Comparison of ENCODE assay signal across 17 mouse cellular contexts in genomic region chr13:83537163-83537562, GRCm38 (mm10). TPM values are rescaled to one million over a fixed set of nuclear protein-coding genes. Genes with fewer than 3 reads are reported as not detected.
DNase-seq lines count a peak whose midpoint lies in the region; ATAC-seq and TF ChIP-seq lines count a peak whose summit lies in the region.
"Had no signal": no experiment of that assay in that cellular context is flagged by ENCODE, and none has a peak within 500 bp of the region (broad histone marks: within the 10 kb centered on the region; RNA-seq: fewer than 3 reads in every experiment).

No protein-coding gene starts in this region.

- no peaks in the 10 kb centered on the region for H3K9me3 ChIP-seq in forebrain, postnatal 0 days (ENCODE audit: low read length)
- H3K9me3 ChIP-seq in midbrain, embryonic 16.5 days (replicated peaks; ENCODE audit: control insufficient read depth, low read length, poor library complexity, severe bottlenecking) = no peaks in the 10 kb centered on the region
- H3K9me3 ChIP-seq: heart, embryonic 15.5 days; midbrain, embryonic 10.5 days; stomach, embryonic 15.5 days had no signal

- no peaks in the 10 kb centered on the region for H3K36me3 ChIP-seq in forebrain, postnatal 0 days (ENCODE audit: insufficient read depth)
- no peaks in the 10 kb centered on the region for H3K36me3 ChIP-seq in midbrain, embryonic 16.5 days (ENCODE audit: control insufficient read depth, insufficient read depth, low read length)
- H3K36me3 ChIP-seq: heart, embryonic 15.5 days; midbrain, embryonic 10.5 days; stomach, embryonic 15.5 days had no signal

- peak; percentile 48; the same call in 1 of the 2 replicates for ATAC-seq in forebrain, postnatal 0 days
- no peak for ATAC-seq in midbrain, embryonic 16.5 days
- ATAC-seq: CD4-positive, CD25-positive, alpha-beta regulatory T cell, adult 4 months; inflammation-experienced regulatory T-cells, adult 6 months; lung, postnatal 0 days; Patski had no signal

- H3K4me1 ChIP-seq in forebrain, postnatal 0 days (ENCODE audit: insufficient read depth) = no peaks in the 10 kb centered on the region
- no peaks in the 10 kb centered on the region for H3K4me1 ChIP-seq in midbrain, embryonic 16.5 days (ENCODE audit: control insufficient read depth, insufficient read depth, low read length)
- H3K4me1 ChIP-seq: midbrain, embryonic 10.5 days; stomach, embryonic 15.5 days had no signal

- no peak overlapping the region for H3K9ac ChIP-seq in forebrain, postnatal 0 days
- H3K9ac ChIP-seq in midbrain, embryonic 16.5 days (ENCODE audit: low read depth, low read length) = no peak overlapping the region
- H3K9ac ChIP-seq: heart, embryonic 15.5 days; stomach, embryonic 15.5 days had no signal

- H3K27ac ChIP-seq in forebrain, postnatal 0 days (ENCODE audit: low read depth, low read length) = no peak overlapping the region
- H3K27ac ChIP-seq in midbrain, embryonic 16.5 days (ENCODE audit: low read length) = no peak overlapping the region
- H3K27ac ChIP-seq: heart, embryonic 15.5 days; midbrain, embryonic 10.5 days; stomach, embryonic 15.5 days had no signal

- H3K4me2 ChIP-seq in forebrain, postnatal 0 days (ENCODE audit: low read depth) = peak overlapping the region; percentile 36
- no peak overlapping the region for H3K4me2 ChIP-seq in midbrain, embryonic 16.5 days (ENCODE audit: low read length)
- H3K4me2 ChIP-seq: heart, embryonic 15.5 days; stomach, embryonic 15.5 days had no signal

- peak overlapping the region; percentile 20; the same call in 1 of the 2 replicates for H3K4me3 ChIP-seq in forebrain, postnatal 0 days (ENCODE audit: low read depth, low read length)
- H3K4me3 ChIP-seq in midbrain, embryonic 16.5 days (ENCODE audit: low read depth, low read length) = no peak overlapping the region
- H3K4me3 ChIP-seq: heart, embryonic 15.5 days; midbrain, embryonic 10.5 days; stomach, embryonic 15.5 days had no signal

- H3K27me3 ChIP-seq in forebrain, postnatal 0 days (ENCODE audit: insufficient read depth, low read length) = no peaks in the 10 kb centered on the region
- no peaks in the 10 kb centered on the region for H3K27me3 ChIP-seq in midbrain, embryonic 16.5 days (ENCODE audit: control insufficient read depth, insufficient read depth, low read depth, low read length)
- H3K27me3 ChIP-seq: heart, embryonic 15.5 days; stomach, embryonic 15.5 days had no signal

- 35% methylated on average over 5 of the region's 5 CpGs for WGBS in forebrain, postnatal 0 days
- 66% methylated on average over 5 of the region's 5 CpGs for WGBS in midbrain, embryonic 16.5 days

- DNase-seq in frontal cortex, postnatal 36 days (ENCODE audit: low spot score in 2 of 2) = peak; percentile 65 to 81
- no peak for DNase-seq in frontal cortex, postnatal 25 days (ENCODE audit: low spot score in 2 of 2)
- DNase-seq in right cerebral cortex, postnatal 10 days (ENCODE audit: low spot score in 2 of 2) = peak; percentile 70 to 82
- no peak for DNase-seq in right cerebral cortex, postnatal 14 days
- peak; percentile 80 for DNase-seq in forebrain, postnatal 0 days
- DNase-seq in telencephalon, adult 2 months (ENCODE audit: low read depth, low spot score) = peak; percentile 69
- no peak for DNase-seq in urinary bladder, postnatal 25 days (ENCODE audit: low spot score)
- DNase-seq: gastrocnemius, postnatal 36 days; kidney, postnatal 4 days had no signal

- TF ChIP-seq CTCF in forebrain, postnatal 0 days (IDR thresholded peaks at IDR 0.05; ENCODE audit: low read depth) = no peak

RNA-seq across cellular contexts. Expression of gene Mef2c, which starts 33.3 kb away (rescaled TPM):
- total RNA-seq in forebrain, postnatal 0 days (2014; rRNA removed) = 245 and 448 TPM in 2 replicates
- 373 and 527 TPM in 2 replicates for polyA plus RNA-seq in forebrain, postnatal 0 days (2015; fragmentation: Nextera tagmentation; extraction: Ambion mirVana)
- 35.9 and 41.3 TPM in 2 replicates for polyA plus RNA-seq in midbrain, embryonic 16.5 days (2015; fragmentation: Nextera tagmentation; extraction: Ambion mirVana)
- polyA plus RNA-seq: Patski had no signal

Comparison
In these comparisons a context has a peak if more than half of its experiments do, and no peak if none do; other contexts are left out.
1. DNase-seq: peak in frontal cortex, postnatal 36 days (2 of 2), right cerebral cortex, postnatal 10 days (2 of 2), forebrain, postnatal 0 days (single experiment) and telencephalon, adult 2 months (single experiment); none in frontal cortex, postnatal 25 days (0 of 2), right cerebral cortex, postnatal 14 days (single experiment) and urinary bladder, postnatal 25 days (single experiment).